ENCODE assay signal across 17 mouse cellular contexts in the genomic region with DNA sequence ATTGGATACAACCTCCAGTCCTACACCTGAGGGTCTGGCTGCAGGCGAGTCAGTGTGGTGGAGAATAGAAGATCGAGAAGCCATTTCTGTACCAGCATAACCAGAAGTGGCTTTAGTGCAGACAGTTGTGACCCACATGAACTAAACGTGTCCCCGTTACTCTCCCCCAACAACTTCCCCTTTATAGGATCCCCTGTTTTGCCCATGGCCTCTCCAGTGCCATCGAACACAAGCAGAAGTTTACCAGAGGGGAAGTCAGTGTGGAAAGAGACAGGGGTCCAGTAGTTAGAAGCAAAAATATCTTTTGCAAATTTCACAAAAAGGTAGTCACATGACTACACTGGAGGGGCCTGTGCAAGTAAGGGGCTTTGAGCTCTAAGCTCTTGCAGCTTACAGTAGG.
DNase-seq lines count a peak whose midpoint lies in the region; ATAC-seq lines count a peak whose summit lies in the region.
"Had no signal": no experiment of that assay in that cellular context is flagged by ENCODE, and none has a peak within 500 bp of the region (broad histone marks: within the 10 kb centered on the region; RNA-seq: fewer than 3 reads in every experiment).

No protein-coding gene starts in this region.

- no peak overlapping the region for H3K4me2 ChIP-seq in midbrain, embryonic 14.5 days (ENCODE audit: low read length)
- H3K4me2 ChIP-seq in midbrain, embryonic 15.5 days = no peak overlapping the region
- H3K4me2 ChIP-seq: embryonic facial prominence, embryonic 15.5 days; forebrain, embryonic 12.5 days; hindbrain, embryonic 12.5 days; midbrain, embryonic 13.5 days had no signal

- H3K27ac ChIP-seq in midbrain, embryonic 10.5 days (replicated peaks) = 0 out of 2 replicates have a peak overlapping the region, but pooled peaks have one; percentile 46
- no peak overlapping the region for H3K27ac ChIP-seq in midbrain, embryonic 14.5 days (replicated peaks; ENCODE audit: low read depth, low read length)
- peak overlapping the region; percentile 91 for H3K27ac ChIP-seq in macrophage
- H3K27ac ChIP-seq in midbrain, embryonic 15.5 days = no peak overlapping the region
- H3K27ac ChIP-seq: embryonic facial prominence, embryonic 15.5 days; forebrain, embryonic 12.5 days; hindbrain, embryonic 12.5 days; liver, embryonic 14.5 days; midbrain, embryonic 13.5 days had no signal

- 91% methylated on average over 5 of the region's 5 CpGs for WGBS in midbrain, embryonic 10.5 days
- 94% methylated on average over 5 of the region's 5 CpGs for WGBS in midbrain, embryonic 14.5 days
- WGBS in macrophage (ENCODE audit: missing documents) = 3% methylated on average over 5 of the region's 5 CpGs
- 92% methylated on average over 5 of the region's 5 CpGs for WGBS in midbrain, embryonic 15.5 days

- no peak overlapping the region for H3K9ac ChIP-seq in midbrain, embryonic 14.5 days (replicated peaks; ENCODE audit: low read length)
- no peak overlapping the region for H3K9ac ChIP-seq in midbrain, embryonic 15.5 days
- H3K9ac ChIP-seq: embryonic facial prominence, embryonic 15.5 days; forebrain, embryonic 12.5 days; hindbrain, embryonic 12.5 days; liver, embryonic 14.5 days; midbrain, embryonic 13.5 days had no signal

- peaks cover 6% of the 10 kb centered on the region; the same call in 1 of the 2 replicates for H3K4me1 ChIP-seq in midbrain, embryonic 10.5 days
- H3K4me1 ChIP-seq in midbrain, embryonic 14.5 days (ENCODE audit: control insufficient read depth, insufficient read depth, low read length) = no peaks in the 10 kb centered on the region
- no peaks in the 10 kb centered on the region for H3K4me1 ChIP-seq in midbrain, embryonic 15.5 days
- H3K4me1 ChIP-seq: forebrain, embryonic 12.5 days; hindbrain, embryonic 12.5 days; midbrain, embryonic 13.5 days had no signal

- no peak overlapping the region for H3K4me3 ChIP-seq in midbrain, embryonic 10.5 days
- H3K4me3 ChIP-seq in midbrain, embryonic 14.5 days (replicated peaks; ENCODE audit: low read depth, low read length) = no peak overlapping the region
- no peak overlapping the region for H3K4me3 ChIP-seq in macrophage (ENCODE audit: inconsistent target)
- no peak overlapping the region for H3K4me3 ChIP-seq in midbrain, embryonic 15.5 days
- H3K4me3 ChIP-seq: embryonic facial prominence, embryonic 15.5 days; forebrain, embryonic 12.5 days; hindbrain, embryonic 12.5 days; midbrain, embryonic 13.5 days had no signal

- H3K36me3 ChIP-seq in midbrain, embryonic 10.5 days = no peaks in the 10 kb centered on the region
- H3K36me3 ChIP-seq in midbrain, embryonic 14.5 days (ENCODE audit: control insufficient read depth, insufficient read depth, low read length) = no peaks in the 10 kb centered on the region
- H3K36me3 ChIP-seq in macrophage (ENCODE audit: inconsistent target) = no peaks in the 10 kb centered on the region
- no peaks in the 10 kb centered on the region for H3K36me3 ChIP-seq in midbrain, embryonic 15.5 days (replicated peaks)
- H3K36me3 ChIP-seq: embryonic facial prominence, embryonic 15.5 days; forebrain, embryonic 12.5 days; hindbrain, embryonic 12.5 days; midbrain, embryonic 13.5 days had no signal

- no peak for DNase-seq in midbrain, embryonic 10.5 days (ENCODE audit: low spot score)
- no peak for DNase-seq in midbrain, embryonic 14.5 days
- no peak for DNase-seq in kidney, postnatal 10 days
- no peak for DNase-seq in thymus, postnatal 14 days
- DNase-seq: cerebellum, adult 11-12 months; kidney, postnatal 14 days; thymus, adult 18-20 months had no signal

- H3K9me3 ChIP-seq in midbrain, embryonic 10.5 days (replicated peaks) = no peaks in the 10 kb centered on the region
- H3K9me3 ChIP-seq in midbrain, embryonic 14.5 days (ENCODE audit: control insufficient read depth, low read length) = no peaks in the 10 kb centered on the region
- no peaks in the 10 kb centered on the region for H3K9me3 ChIP-seq in midbrain, embryonic 15.5 days
- H3K9me3 ChIP-seq: embryonic facial prominence, embryonic 15.5 days; forebrain, embryonic 12.5 days; hindbrain, embryonic 12.5 days; midbrain, embryonic 13.5 days had no signal

- H3K27me3 ChIP-seq in midbrain, embryonic 10.5 days (ENCODE audit: low read depth, poor library complexity, severe bottlenecking) = no peaks in the 10 kb centered on the region; the same call in 1 of the 2 replicates
- H3K27me3 ChIP-seq in midbrain, embryonic 14.5 days (ENCODE audit: control insufficient read depth, insufficient read depth, low read length) = no peaks in the 10 kb centered on the region
- no peaks in the 10 kb centered on the region for H3K27me3 ChIP-seq in midbrain, embryonic 15.5 days (replicated peaks)
- H3K27me3 ChIP-seq: embryonic facial prominence, embryonic 15.5 days; forebrain, embryonic 12.5 days; hindbrain, embryonic 12.5 days; midbrain, embryonic 13.5 days; Patski had no signal

- H3K79me2 ChIP-seq in macrophage (ENCODE audit: inconsistent target) = no peaks in the 10 kb centered on the region

- ATAC-seq in midbrain, embryonic 14.5 days (ENCODE audit: low FRiP score, low TSS enrichment) = no peak
- ATAC-seq in common myeloid progenitor, adult 5-6 weeks (replicated peaks; ENCODE audit: low read depth, poor library complexity, severe bottlenecking) = peak; percentile 71
- no peak for ATAC-seq in midbrain, embryonic 15.5 days (replicated peaks)
- ATAC-seq: intestine, postnatal 0 days; midbrain, embryonic 13.5 days; Patski had no signal

Comparison
In these comparisons a context has a peak if more than half of its experiments do, and no peak if none do; other contexts are left out.
1. H3K27ac ChIP-seq: peak in midbrain, embryonic 10.5 days (single experiment) and macrophage (single experiment); none in midbrain, embryonic 14.5 days (single experiment) and midbrain, embryonic 15.5 days (single experiment).